Mouse (Mus musculus) CH12.LX (cell line): Measurements from ENCODE around the gene Arid4a.
A peak's percentile ranks its signal among the peaks of the same experiment; 100 is the strongest.

Experiments
- BHLHE40 ChIP-seq: IDR thresholded peaks from 2 replicates; pipeline ENCODE4 v1.6.1; 2011; ENCODE audit warnings: mild to moderate bottlenecking, low read depth, low read length, improper control_type of control experiment
- CHD2 ChIP-seq: IDR thresholded peaks from 2 replicates; pipeline ENCODE4 v1.6.1; 2011; ENCODE audit warnings: low read length, improper control_type of control experiment
- CTCF ChIP-seq, 2 experiments: IDR thresholded peaks in 1 of 2; conservative IDR thresholded peaks in 1 of 2; 2 replicates each; pipeline ENCODE4 v1.5.1; 2011 to 2012; ENCODE audit warnings: low read depth in 2 of 2, low read length in 2 of 2, improper control_type of control experiment in 1 of 2, inconsistent platforms in 1 of 2, mild to moderate bottlenecking in 1 of 2, moderate library complexity in 1 of 2
- EP300 ChIP-seq: IDR thresholded peaks from 2 replicates; pipeline ENCODE4 v1.6.1; 2011; ENCODE audit warnings: low read length, improper control_type of control experiment
- ETS1 ChIP-seq: conservative IDR thresholded peaks from 2 replicates; pipeline ENCODE4 v1.6.1; 2012; ENCODE audit warnings: low read depth, mild to moderate bottlenecking, inconsistent platforms, low read length, improper control_type of control experiment, moderate library complexity
- JUND ChIP-seq: conservative IDR thresholded peaks from 2 replicates; pipeline ENCODE4 v1.6.1; 2011; ENCODE audit warnings: low read depth, low read length, improper control_type of control experiment
- MAFK ChIP-seq: IDR thresholded peaks from 2 replicates; pipeline ENCODE4 v1.6.1; 2011; ENCODE audit warnings: low read length, improper control_type of control experiment; ENCODE audit not compliant: insufficient replicate concordance
- MXI1 ChIP-seq: IDR thresholded peaks from 2 replicates; pipeline ENCODE4 v1.6.1; 2011; ENCODE audit warnings: mild to moderate bottlenecking, low read depth, low read length, improper control_type of control experiment
- POLR2A ChIP-seq: IDR thresholded peaks from 2 replicates; pipeline ENCODE4 v1.6.1; 2011; ENCODE audit warnings: low read depth, mild to moderate bottlenecking, improper control_type of control experiment, low read length
- POLR2AphosphoS2 ChIP-seq: IDR thresholded peaks from 2 replicates; pipeline ENCODE4 v1.6.1; 2011; ENCODE audit warnings: low read depth, low read length, improper control_type of control experiment
- USF1 ChIP-seq: IDR thresholded peaks from 2 replicates; pipeline ENCODE4 v1.6.1; 2014; ENCODE audit warnings: low read depth, mild to moderate bottlenecking, inconsistent platforms, low read length, improper control_type of control experiment
- ZNF384 ChIP-seq: IDR thresholded peaks from 2 replicates; pipeline ENCODE4 v1.6.1; 2012; ENCODE audit warnings: low read depth, low read length, improper control_type of control experiment, inconsistent platforms

DNA sequence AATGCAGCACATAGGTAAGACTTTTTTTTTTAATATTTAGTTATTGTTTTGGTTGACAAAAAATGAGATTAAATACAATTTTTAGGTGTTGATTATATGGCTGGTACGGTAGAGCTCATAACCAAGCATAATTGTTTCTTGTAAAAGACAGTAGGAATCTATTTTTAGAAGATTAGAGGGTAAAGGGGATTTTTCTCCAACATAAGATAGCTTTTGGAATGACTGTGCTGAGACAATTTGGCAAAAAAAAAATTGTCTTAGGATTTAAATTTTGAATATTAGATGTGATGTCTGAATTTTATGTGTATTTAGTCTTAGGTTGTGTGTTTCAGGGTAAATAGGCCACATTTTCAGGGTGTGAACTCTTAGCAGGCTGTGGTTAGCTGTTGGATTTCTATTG, 32.8 kb downstream of the Arid4a start:
- no peak for TF ChIP-seq CHD2
- no peak for TF ChIP-seq POLR2AphosphoS2
- no peak for TF ChIP-seq MXI1
- TF ChIP-seq CTCF (conservative IDR thresholded peaks at IDR 0.05 in 1 of 2, IDR thresholded peaks at IDR 0.05 in 1 of 2; ENCODE audit: low read depth in 2 of 2, low read length in 2 of 2), result no peak
- peak; percentile 21; the same call in 1 of the 2 replicates for TF ChIP-seq ETS1
- no peak for TF ChIP-seq BHLHE40
- peak; percentile 57; the same call in 1 of the 2 replicates for TF ChIP-seq EP300
- TF ChIP-seq ZNF384, result peak; percentile 93
- TF ChIP-seq POLR2A, result no peak
- TF ChIP-seq JUND, result peak; percentile 86
- TF ChIP-seq MAFK, result no peak
- TF ChIP-seq USF1, result no peak
